Mouse (Mus musculus): ENCODE results near the gene Setd7.
A peak's percentile ranks its signal among the peaks of the same experiment; 100 is the strongest.

Gene Setd7

DNA sequence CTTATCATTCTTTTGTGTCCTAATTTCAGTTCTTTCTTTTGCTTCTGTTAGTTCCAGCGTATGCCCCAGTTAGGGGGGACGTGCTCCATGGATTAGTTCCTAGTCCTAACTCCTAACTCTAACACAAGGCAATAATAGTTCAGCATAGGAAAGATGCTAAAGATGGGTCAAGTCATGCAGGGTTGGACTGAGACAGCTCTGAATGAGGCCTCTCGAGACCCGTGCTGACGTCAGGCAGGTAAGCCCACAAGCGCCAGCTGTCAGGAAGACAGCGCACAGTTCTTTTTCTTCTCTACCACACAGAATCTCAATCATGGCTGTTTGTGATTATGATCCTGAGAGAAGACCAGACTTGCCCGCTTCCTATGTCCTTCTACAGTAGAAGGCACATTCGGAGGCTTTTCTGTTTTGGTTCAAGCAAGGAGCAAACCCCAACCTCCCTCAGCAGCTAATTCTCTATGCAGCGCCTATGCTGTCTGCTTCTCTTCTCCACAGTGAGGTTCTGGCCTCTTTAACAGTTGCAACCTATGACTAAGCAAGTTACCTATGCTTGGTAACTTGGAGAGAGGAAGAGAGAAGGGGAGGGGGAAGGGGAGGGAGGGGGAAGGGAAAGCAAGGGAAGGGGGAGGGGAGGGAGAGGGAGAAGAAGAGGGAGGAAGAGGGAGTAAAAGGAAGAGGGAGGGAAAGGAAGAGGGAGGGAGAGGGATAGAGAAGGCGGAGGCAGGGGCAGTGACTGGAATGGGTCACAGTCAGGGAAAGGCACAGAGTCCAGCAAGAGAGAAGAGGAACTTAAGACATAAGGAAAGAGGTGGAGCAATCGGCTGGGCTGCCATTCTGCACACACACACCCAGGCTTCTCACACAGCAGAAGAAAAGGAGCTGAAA, 42.6 kb downstream of the Setd7 start:
- Histone ChIP-seq H3K36me3 (ENCODE audit: control insufficient read depth, insufficient read depth, low read length, poor library complexity, severe bottlenecking) (peaks cover 11% of the 10 kb centered on the region), H3K27me3 (ENCODE audit: control insufficient read depth, insufficient read depth, low read length, poor library complexity, severe bottlenecking) (no peaks in the 10 kb centered on the region)
- no peak for DNase-seq (ENCODE audit: low read depth, low spot score)

DNA sequence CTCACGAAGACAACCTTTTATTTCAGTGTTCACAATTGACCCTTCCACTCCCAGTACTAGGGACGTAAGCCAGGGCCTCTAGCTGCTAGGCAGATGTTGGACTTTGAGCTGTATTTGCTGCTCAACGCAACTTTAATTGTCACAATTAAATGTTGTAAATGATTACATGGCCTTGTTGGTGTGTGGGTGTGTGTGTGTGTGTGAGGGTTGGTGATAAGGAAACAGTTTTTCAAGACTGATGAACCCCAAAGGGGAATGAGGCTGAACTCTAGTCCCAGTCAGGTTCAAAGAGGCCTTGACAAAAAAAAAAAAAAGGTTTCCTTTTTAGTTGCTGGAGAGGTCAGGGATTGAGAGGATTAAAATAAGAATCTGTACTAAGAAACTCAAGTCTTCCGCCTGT, 43.2 kb downstream of the Setd7 start:
- no peaks in the 10 kb centered on the region for H3K27me3 ChIP-seq (ENCODE audit: control insufficient read depth, insufficient read depth, low read length, poor library complexity, severe bottlenecking)
- no peak for DNase-seq (ENCODE audit: low read depth, low spot score)
- peaks cover 11% of the 10 kb centered on the region for H3K36me3 ChIP-seq (ENCODE audit: control insufficient read depth, insufficient read depth, low read length, poor library complexity, severe bottlenecking)

DNA sequence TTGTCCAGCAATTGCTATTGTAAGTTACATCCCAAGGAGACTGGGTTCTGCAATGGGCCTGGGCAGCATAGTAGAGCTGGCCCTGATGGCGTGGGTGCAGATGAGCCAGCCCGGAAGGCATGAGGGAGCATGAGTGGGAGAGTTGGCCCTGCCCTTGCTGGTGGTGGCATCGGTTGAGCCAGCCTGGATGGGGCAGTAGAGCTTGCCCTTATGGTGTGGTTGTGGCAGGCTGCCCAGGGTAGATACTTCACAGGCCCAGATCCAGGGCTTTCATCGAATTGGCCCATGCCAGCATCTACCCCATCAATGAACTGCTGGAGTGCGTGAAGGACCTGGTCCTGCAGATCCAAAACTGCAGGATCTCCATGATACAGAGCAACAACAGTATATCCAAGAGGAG, 48.7 kb downstream of the Setd7 start:
- DNase-seq (ENCODE audit: low read depth, low spot score): no peak

DNA sequence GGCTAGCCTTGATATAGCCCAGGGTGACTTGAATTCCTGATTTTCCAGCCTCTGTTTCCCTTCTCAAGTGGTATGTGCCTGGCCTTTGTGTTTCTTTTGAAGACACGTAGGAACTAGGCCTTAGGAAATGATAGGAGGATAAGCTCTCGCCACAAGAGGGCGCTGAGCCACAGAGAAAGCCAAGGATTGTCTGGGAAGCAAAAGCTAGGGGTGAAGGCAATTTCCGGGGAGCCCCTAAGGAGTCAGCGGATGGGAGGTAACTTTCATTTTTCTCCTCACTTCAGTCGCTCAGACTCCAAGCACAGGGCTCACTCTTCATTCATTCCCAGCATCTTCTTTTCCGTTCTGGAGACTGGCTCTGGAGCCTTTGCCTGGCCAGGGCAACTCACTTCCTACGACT, 49.8 kb downstream of the Setd7 start:
- peak; percentile 76 for DNase-seq (ENCODE audit: low read depth, low spot score)
- no peaks in the 10 kb centered on the region for H3K36me3 ChIP-seq (ENCODE audit: control insufficient read depth, insufficient read depth, low read length, poor library complexity, severe bottlenecking)
- no peaks in the 10 kb centered on the region for H3K27me3 ChIP-seq (ENCODE audit: control insufficient read depth, insufficient read depth, low read length, poor library complexity, severe bottlenecking)

More for the DNA sequence above, 48.7 kb downstream of the Setd7 start:
- H3K27me3 ChIP-seq (ENCODE audit: control insufficient read depth, insufficient read depth, low read length, poor library complexity, severe bottlenecking): no peaks in the 10 kb centered on the region
- H3K36me3 ChIP-seq (ENCODE audit: control insufficient read depth, insufficient read depth, low read length, poor library complexity, severe bottlenecking): no peaks in the 10 kb centered on the region

DNA sequence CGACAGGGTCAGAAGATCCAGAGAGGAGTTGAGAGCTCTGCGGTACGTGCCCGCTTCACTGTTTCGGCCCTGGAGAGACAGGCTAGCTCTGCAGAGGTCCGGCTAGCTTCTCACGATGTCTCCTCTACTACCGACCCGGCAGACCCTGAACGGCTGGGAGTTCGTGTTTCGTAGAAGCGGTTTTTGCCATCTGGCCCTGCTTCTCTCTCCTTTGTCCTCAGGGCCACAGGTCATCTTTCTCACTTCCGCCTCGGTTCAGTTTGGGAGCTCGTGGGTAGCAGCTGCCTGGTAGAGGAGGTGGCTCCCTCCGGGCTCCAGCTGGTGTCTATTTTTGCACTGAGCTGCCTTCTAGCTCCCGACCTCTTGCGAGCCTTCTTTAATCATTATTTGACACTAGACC, 55.2 kb downstream of the Setd7 start:
- Histone ChIP-seq H3K36me3 (ENCODE audit: control insufficient read depth, insufficient read depth, low read length, poor library complexity, severe bottlenecking) (no peaks in the 10 kb centered on the region), H3K27me3 (ENCODE audit: control insufficient read depth, insufficient read depth, low read length, poor library complexity, severe bottlenecking) (no peaks in the 10 kb centered on the region)
- no peak for DNase-seq (ENCODE audit: low read depth, low spot score)

DNA sequence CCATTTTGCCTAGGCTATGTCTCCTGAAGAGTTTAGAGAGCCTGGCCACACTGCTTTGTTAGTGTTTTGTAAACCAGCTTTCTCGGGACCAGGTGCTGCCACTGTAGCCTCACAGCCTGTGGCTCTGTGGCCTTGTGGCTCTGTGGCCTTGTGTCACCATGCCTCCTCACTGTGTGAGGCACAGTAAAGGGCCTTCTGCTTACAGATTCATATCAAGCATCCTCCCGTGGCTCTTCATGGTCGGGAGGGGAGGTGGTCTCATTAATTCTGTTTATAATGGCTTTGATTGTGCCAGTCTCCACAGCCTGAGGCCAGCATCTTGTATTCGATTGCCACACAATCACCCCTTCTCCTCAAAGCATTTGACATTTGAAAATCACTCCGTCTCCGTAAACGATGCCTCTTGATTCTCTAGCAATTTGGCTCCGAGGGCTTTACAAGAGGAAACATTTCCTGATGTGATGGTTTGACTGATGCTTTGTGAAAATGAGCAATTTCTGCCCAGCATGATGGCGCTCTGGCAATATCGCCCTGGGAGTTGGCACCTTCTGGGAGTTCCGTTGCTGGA, 56.2 kb downstream of the Setd7 start:
- no peaks in the 10 kb centered on the region for H3K36me3 ChIP-seq (ENCODE audit: control insufficient read depth, insufficient read depth, low read length, poor library complexity, severe bottlenecking)
- H3K27me3 ChIP-seq (ENCODE audit: control insufficient read depth, insufficient read depth, low read length, poor library complexity, severe bottlenecking): no peaks in the 10 kb centered on the region
- DNase-seq (ENCODE audit: low read depth, low spot score): no peak

DNA sequence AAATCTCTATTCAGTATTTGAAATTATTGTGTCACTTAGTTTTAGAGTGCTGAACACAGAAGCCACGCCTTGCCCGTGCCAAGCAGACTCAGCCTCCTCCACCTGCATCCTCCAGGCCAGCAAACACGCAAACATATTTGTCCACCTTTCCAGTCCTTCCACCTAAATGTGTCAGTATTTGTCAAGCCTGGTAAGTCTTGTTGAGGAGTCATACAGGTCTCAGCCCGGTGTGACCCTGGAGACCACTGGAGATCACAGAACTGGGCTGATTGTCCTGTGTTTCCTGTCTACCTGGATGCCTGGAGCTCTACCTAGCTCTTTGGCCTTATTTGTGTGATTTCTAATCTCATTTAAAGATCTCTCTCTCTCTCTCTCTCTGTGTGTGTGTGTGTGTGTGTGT, 60.8 kb downstream of the Setd7 start:
- no peak for DNase-seq (ENCODE audit: low read depth, low spot score)
- no peaks in the 10 kb centered on the region for H3K36me3 ChIP-seq (ENCODE audit: control insufficient read depth, insufficient read depth, low read length, poor library complexity, severe bottlenecking)
- H3K27me3 ChIP-seq (ENCODE audit: control insufficient read depth, insufficient read depth, low read length, poor library complexity, severe bottlenecking): no peaks in the 10 kb centered on the region

DNA sequence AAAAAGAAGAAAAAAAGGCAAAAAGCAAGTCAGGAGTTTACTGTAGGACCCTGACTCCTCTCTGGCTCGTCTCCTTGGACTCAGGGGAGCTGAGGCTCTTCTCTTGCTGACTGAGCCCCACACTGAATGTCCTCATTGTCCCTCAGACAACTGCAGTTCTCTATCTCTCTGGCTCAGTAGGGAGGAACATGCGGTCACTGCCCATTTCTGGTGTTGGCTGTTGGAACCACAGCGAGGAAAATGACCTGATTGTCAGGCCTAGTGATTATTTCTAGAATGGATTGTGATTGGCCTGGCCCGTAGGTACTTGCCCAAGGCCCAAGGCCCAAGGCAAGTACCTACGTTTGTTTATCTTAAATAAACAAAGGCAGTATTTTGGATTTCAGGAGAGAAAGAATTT, 62.0 kb downstream of the Setd7 start:
- Histone ChIP-seq H3K36me3 (ENCODE audit: control insufficient read depth, insufficient read depth, low read length, poor library complexity, severe bottlenecking) (0 out of 2 replicates have a peak, but pooled peaks cover 3% of the 10 kb centered on the region), H3K27me3 (ENCODE audit: control insufficient read depth, insufficient read depth, low read length, poor library complexity, severe bottlenecking) (no peaks in the 10 kb centered on the region)
- no peak for DNase-seq (ENCODE audit: low read depth, low spot score)

DNA sequence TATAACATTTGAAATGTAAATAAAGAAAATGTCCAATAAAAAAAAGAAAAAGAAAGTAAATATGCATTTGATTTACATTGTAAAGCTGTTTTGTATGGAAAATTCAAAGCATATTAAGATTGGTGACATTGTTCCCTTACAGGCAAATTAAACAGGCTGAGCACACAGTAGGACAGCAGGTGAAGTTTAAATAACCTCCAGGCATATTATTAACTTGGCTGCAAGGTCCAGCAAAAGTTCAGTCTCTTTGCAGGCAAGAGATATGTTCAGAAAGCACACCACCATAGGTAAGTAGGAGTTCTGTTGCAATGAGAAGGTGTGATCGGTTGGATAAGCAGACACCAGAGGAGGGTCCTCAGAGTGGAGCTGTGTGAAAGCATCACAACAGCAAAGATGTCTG, 62.7 kb downstream of the Setd7 start:
- Histone ChIP-seq H3K27me3 (ENCODE audit: control insufficient read depth, insufficient read depth, low read length, poor library complexity, severe bottlenecking) (no peaks in the 10 kb centered on the region), H3K36me3 (ENCODE audit: control insufficient read depth, insufficient read depth, low read length, poor library complexity, severe bottlenecking) (0 out of 2 replicates have a peak, but pooled peaks cover 4% of the 10 kb centered on the region)
- DNase-seq (ENCODE audit: low read depth, low spot score): no peak

DNA sequence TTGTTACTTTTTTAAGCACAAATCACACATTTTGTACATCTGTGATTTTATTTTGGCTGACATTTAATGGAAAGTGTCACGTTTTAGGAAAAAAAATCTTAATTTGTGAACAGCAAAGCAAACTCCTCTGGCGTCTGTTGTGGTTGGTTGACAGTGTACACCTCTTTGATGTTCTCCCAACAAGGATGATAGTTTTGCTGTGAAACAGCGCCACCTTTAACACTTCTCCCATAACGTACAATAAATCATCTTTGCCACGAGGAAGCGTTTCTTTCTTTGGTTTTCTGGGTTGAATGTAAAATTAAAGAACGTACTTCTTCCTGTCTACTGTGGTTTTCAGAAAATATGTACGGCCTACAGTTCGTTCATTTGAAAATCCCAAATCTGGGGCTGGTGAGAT, 65.0 kb downstream of the Setd7 start:
- Histone ChIP-seq H3K36me3 (ENCODE audit: control insufficient read depth, insufficient read depth, low read length, poor library complexity, severe bottlenecking) (0 out of 2 replicates have a peak, but pooled peaks cover 4% of the 10 kb centered on the region), H3K27me3 (ENCODE audit: control insufficient read depth, insufficient read depth, low read length, poor library complexity, severe bottlenecking) (no peaks in the 10 kb centered on the region)
- DNase-seq (ENCODE audit: low read depth, low spot score): no peak

DNA sequence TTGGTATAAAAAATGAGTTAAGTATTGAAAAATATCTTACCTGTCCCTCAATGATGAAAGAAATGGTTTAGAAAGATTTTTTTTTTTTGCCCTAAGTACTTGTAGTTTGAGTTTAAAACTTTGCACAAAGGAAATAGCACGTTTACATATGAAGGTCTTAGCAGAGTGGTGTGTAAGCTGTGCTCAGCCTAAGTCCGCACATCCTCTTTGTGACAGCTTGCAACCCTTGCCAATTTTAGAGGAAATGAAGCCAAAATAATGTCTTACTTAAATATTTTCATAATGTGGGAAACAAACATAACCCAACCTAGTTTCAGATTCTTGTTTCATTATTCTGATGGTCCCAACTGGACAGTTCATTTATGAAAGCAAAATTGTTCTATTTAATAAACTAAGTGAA, 66.2 kb downstream of the Setd7 start:
- DNase-seq (ENCODE audit: low read depth, low spot score): no peak
- Histone ChIP-seq H3K36me3 (ENCODE audit: control insufficient read depth, insufficient read depth, low read length, poor library complexity, severe bottlenecking) (0 out of 2 replicates have a peak, but pooled peaks cover 4% of the 10 kb centered on the region), H3K27me3 (ENCODE audit: control insufficient read depth, insufficient read depth, low read length, poor library complexity, severe bottlenecking) (no peaks in the 10 kb centered on the region)

DNA sequence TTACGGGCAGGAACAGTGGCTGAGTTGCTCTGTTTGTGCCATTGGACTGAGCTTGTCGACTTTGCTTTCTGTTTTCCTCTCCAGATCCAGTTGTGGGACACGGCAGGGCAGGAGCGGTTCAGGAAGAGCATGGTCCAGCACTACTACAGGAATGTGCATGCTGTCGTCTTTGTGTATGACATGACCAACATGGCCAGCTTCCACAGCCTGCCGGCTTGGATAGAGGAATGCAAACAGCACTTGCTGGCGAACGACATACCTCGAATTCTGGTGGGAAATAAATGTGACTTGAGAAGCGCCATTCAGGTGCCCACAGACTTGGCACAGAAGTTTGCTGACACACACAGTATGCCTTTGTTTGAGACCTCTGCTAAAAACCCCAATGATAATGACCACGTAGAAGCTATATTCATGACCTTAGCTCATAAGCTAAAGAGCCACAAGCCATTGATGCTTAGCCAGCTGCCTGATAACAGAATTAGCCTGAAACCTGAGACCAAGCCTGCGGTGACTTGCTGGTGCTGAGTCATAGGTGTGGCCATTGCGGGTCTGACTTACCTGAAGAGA, 67.3 kb downstream of the Setd7 start:
- H3K27me3 ChIP-seq (ENCODE audit: control insufficient read depth, insufficient read depth, low read length, poor library complexity, severe bottlenecking): no peaks in the 10 kb centered on the region
- DNase-seq (ENCODE audit: low read depth, low spot score): no peak
- 0 out of 2 replicates have a peak, but pooled peaks cover 4% of the 10 kb centered on the region for H3K36me3 ChIP-seq (ENCODE audit: control insufficient read depth, insufficient read depth, low read length, poor library complexity, severe bottlenecking)

DNA sequence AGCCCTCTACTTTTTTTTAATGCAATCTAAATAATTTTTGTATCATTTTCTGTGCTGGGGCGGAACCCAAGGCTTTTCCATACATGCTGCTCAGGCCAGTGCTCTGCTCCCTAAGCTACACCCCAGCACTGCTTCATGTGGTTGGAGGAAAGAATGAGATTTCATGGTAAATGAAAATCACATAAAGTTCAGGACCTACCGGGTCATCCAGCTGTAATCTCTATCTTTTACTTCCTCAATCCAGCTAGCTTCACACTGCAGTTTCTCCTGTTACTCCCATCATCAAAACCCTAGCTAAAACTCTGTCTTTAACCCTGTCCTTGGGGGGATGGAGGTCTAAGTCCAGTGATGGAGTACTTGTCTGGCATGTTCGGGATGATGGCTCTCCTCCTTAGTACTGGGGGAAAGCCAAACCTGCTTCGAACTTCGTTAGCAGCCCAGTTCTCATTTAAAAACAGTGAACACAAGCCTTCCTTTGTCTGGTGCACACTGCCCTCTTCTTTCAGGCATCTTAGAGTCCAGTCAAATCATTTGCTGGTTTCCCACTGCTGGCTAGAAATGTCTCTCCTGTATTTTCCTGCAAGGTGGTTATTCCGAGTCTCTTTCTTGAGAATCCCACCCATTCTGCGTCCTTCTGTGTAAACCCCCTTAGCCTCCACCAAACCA, 70.5 kb downstream of the Setd7 start:
- H3K27me3 ChIP-seq (ENCODE audit: control insufficient read depth, insufficient read depth, low read length, poor library complexity, severe bottlenecking): no peaks in the 10 kb centered on the region
- H3K36me3 ChIP-seq (ENCODE audit: control insufficient read depth, insufficient read depth, low read length, poor library complexity, severe bottlenecking): 0 out of 2 replicates have a peak, but pooled peaks cover 4% of the 10 kb centered on the region
- no peak for DNase-seq (ENCODE audit: low read depth, low spot score)

DNA sequence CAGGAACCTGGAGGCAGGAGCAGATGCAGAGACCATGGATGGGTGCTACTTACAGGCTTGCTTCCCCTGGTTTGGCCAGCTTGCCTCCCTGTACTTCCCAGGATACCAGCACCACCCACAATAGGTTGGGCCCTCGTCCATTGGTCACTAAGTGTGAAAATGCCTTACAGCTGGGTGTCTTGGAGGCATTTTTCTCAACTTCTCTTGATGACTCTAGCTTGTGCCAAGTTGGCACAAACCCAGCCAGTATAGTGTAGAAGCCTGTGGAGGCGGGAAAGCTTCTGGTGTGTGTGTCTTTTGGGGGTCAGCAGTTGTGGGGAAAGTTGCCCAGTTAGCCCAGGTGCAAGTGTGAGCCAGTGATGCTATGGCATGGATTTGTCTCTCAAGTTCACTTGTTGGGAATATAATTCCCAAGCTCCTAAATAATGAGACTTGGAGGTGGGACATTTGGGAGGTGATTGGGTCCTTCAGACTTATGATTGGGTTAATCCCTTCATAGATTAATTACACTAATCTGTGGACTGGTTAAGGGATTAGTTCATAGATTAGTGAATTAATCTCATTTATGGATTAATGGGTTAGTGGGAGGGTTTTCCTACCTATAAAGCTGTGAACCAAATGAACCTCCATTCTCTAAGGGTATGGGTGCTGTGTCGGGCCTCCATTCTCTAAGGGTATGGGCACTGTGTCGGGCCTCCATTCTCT, 74.0 kb downstream of the Setd7 start:
- Histone ChIP-seq H3K36me3 (ENCODE audit: control insufficient read depth, insufficient read depth, low read length, poor library complexity, severe bottlenecking) (no peaks in the 10 kb centered on the region), H3K27me3 (ENCODE audit: control insufficient read depth, insufficient read depth, low read length, poor library complexity, severe bottlenecking) (no peaks in the 10 kb centered on the region)
- DNase-seq (ENCODE audit: low read depth, low spot score): no peak
